Mouse (Mus musculus) forebrain, embryonic 11.5 days (tissue): Measurements from ENCODE around the gene Chrna3. TPM values are rescaled to one million over a fixed set of nuclear protein-coding genes. Genes with fewer than 3 reads are reported as not detected.

Experiments
- ATAC-seq: fragments of 200-750 bp; cut with Nextera tagmentation; replicated peaks from 2 replicates; pipeline ENCODE4 v1.8.0; 2017; ENCODE audit warnings: moderate TSS enrichment; ENCODE audit not compliant: low FRiP score
- DNase-seq: peaks from one replicate; pipeline ENCODE4 v3.0.0-alpha.2; 2017; ENCODE audit warnings: low spot score
- H3K27ac ChIP-seq: fragments of 300-500 bp; sonication (generic); 2 replicates; pipeline ENCODE4 v1.5.1; 2014; ENCODE audit warnings: low read depth, low read length
- H3K27me3 ChIP-seq: fragments of 300-500 bp; sonication (generic); 2 replicates; pipeline ENCODE4 v1.6.1; 2014; ENCODE audit warnings: mild to moderate bottlenecking, low read length, mixed read lengths; ENCODE audit not compliant: control insufficient read depth, insufficient read depth
- H3K36me3 ChIP-seq: fragments of 300-500 bp; sonication (generic); 2 replicates; pipeline ENCODE4 v1.6.1; 2014; ENCODE audit warnings: mild to moderate bottlenecking, low read length, moderate library complexity, mixed read lengths; ENCODE audit not compliant: control insufficient read depth, insufficient read depth
- H3K4me1 ChIP-seq: fragments of 300-500 bp; sonication (generic); replicated peaks from 2 replicates; pipeline ENCODE4 v1.6.1; 2014; ENCODE audit warnings: low read length, mixed read lengths; ENCODE audit not compliant: control insufficient read depth, insufficient read depth
- H3K4me2 ChIP-seq: fragments of 300-500 bp; sonication (generic); 2 replicates; pipeline ENCODE4 v1.6.1; 2014; ENCODE audit warnings: low read depth, mild to moderate bottlenecking, low read length, moderate library complexity, mixed read lengths; ENCODE audit not compliant: severe bottlenecking
- H3K4me3 ChIP-seq: fragments of 300-500 bp; sonication (generic); 2 replicates; pipeline ENCODE4 v1.5.1; 2014; ENCODE audit warnings: low read depth, low read length
- H3K9ac ChIP-seq: fragments of 300-500 bp; sonication (generic); 2 replicates; pipeline ENCODE4 v1.6.1; 2014; ENCODE audit warnings: low read length
- H3K9me3 ChIP-seq: fragments of 300-500 bp; sonication (generic); 2 replicates; pipeline ENCODE4 v1.6.1; 2016; ENCODE audit warnings: low read length, mixed read lengths; ENCODE audit not compliant: control insufficient read depth
- WGBS: fragments of 180-500 bp; shearing (Covaris S2); extraction: QIAGEN DNeasy Blood & Tissue Kit; methylation state at CpG from one replicate; pipeline ENCODE4 v1.1.7; 2014; 5-methylcytosine and 5-hydroxymethylcytosine counted together
- polyA plus RNA-seq: library from polyadenylated mRNA; unstranded; fragments of >200 nt; fragmentation: Nextera tagmentation; extraction: Ambion mirVana; gene quantifications from 2 replicates; pipeline ENCODE4 v1.2.1, GENCODE M21; 2014

Chrna3 gene
- polyA plus RNA-seq, 1 experiment from 2014 or later: 9.6 TPM

- H3K9ac ChIP-seq: no peak overlapping the region
- DNase-seq: no peak
- peaks cover 24% of the 10 kb centered on the region for H3K27me3 ChIP-seq
- peaks cover 5% of the 10 kb centered on the region for H3K4me1 ChIP-seq
- no peak overlapping the region for H3K27ac ChIP-seq
- WGBS: 85% methylated on average over 5 of the region's 5 CpGs
- H3K4me3 ChIP-seq: no peak overlapping the region
- H3K36me3 ChIP-seq: no peaks in the 10 kb centered on the region
- H3K9me3 ChIP-seq: no peaks in the 10 kb centered on the region
- H3K4me2 ChIP-seq: no peak overlapping the region
- no peak for ATAC-seq
These were observed 3.0 kb downstream of the Chrna3 start for GRCm38 (mm10) chr9:55023326-55023725.

DNA sequence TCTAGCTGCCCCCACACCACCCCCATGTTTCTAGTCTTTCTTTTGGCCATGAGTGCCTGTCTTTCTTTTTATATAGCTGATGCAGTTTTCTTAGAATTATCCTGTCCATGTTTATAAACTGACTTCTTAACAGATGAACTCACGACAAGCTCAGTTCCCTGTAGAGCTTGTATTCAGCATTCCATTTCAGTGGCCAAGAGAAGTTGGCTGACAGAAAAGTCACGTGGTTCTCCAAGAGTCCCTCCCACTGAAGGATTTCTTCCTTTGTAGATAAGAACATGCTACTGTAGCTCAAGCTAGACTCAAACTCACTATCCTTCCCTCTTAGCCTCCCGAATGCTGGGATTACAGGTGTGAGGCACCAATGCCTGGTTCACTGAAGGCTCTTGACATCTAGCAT, 9.4 kb downstream of the Chrna3 start:
- no peak for ATAC-seq
- no peak for DNase-seq
- no peaks in the 10 kb centered on the region for H3K9me3 ChIP-seq
- H3K27me3 ChIP-seq: no peaks in the 10 kb centered on the region
- no peak overlapping the region for H3K27ac ChIP-seq
- no peaks in the 10 kb centered on the region for H3K36me3 ChIP-seq
- H3K9ac ChIP-seq: no peak overlapping the region
- H3K4me2 ChIP-seq: no peak overlapping the region
- H3K4me3 ChIP-seq: no peak overlapping the region
- no peaks in the 10 kb centered on the region for H3K4me1 ChIP-seq
- WGBS: 89% methylated on average over 3 of the region's 3 CpGs

DNA sequence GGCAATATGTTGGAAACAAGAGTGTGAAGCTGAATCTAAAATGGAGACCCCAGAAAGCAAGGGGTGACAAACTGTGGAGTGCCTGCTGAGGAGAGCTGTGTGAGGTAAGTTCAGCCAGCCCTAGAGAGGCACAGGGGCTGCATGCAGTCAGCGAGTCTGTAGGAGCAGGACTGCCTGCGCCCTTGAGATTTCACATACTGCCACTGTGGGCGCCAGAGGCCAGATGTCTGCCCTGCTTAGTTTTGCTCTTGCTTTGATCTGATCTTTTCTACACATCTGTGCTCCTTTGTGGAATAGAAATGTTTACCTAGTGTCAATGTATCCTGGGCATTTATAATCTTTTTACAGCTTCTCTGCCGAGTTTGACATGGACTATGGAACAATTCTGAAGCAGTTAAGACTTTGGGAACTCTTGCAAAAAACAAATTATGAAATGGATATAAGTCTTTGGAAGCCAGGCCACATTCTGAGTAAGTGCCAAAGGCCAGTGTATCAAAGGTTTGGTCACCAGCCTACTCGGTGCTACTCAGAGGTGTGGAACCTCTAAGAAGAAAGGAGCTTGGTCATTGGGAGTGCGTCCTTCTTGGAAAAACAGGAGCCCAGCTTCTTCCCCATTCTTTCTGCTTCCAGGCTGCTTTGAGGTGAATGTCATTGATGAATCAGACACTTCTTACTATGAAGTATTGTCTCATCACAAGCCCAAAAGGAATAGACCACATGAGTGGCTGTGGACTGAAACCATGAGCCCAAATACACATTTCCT, 15.6 kb downstream of the Chrna3 start:
- Histone ChIP-seq H3K4me2 (no peak overlapping the region), H3K27ac (no peak overlapping the region), H3K27me3 (no peaks in the 10 kb centered on the region), H3K9ac (no peak overlapping the region), H3K4me1 (no peaks in the 10 kb centered on the region), H3K36me3 (no peaks in the 10 kb centered on the region), H3K4me3 (no peak overlapping the region), H3K9me3 (no peaks in the 10 kb centered on the region)
- WGBS: 56% methylated on average over 6 of the region's 6 CpGs
- DNase-seq (no peak), ATAC-seq (no peak)

DNA sequence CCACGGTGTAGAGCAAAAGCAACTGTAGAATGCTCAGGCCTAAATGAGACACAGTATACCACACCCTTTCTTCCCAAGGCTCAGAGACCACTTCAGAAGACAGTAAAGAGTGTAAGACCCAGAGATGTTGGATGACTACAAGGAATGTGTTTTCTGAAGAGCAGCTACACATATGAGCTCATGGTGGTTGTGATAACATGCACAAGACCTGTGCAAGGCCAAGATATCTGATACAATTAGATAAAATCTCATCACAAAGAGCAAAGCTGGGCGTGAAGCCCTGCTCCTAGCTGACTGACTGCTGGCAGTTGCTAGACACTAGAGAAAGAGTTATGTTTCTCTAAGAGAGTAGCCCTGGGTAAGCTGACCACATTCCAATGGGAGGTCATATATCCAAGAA, 16.7 kb downstream of the Chrna3 start:
- 88% methylated on average over 2 of the region's 2 CpGs for WGBS
- no peaks in the 10 kb centered on the region for H3K27me3 ChIP-seq
- no peaks in the 10 kb centered on the region for H3K9me3 ChIP-seq
- ATAC-seq (no peak), DNase-seq (no peak)
- H3K9ac ChIP-seq: no peak overlapping the region
- H3K4me1 ChIP-seq: no peaks in the 10 kb centered on the region
- no peak overlapping the region for H3K4me2 ChIP-seq
- no peak overlapping the region for H3K4me3 ChIP-seq
- H3K36me3 ChIP-seq: no peaks in the 10 kb centered on the region
- H3K27ac ChIP-seq: no peak overlapping the region

DNA sequence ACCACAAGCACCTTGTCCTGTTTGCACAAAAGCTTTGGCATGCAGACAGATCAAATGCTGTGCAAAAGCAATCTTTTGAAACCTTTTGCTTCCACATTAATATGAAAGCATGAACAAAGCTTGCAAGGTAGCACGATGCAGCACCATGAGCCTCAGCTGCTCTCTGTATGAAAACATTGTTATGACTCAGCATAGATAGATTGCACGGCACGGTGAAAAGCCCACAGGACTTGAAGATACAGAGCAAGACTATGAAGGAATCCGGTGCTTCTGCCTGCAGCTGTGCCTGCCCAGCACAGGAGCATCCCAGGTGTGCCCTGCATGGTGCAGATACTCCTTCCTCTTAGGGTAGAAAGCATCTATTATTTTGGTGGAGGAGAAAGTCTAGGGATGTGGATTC, 22.8 kb downstream of the Chrna3 start:
- 89% methylated on average over 4 of the region's 4 CpGs for WGBS
- Histone ChIP-seq H3K9me3 (no peaks in the 10 kb centered on the region), H3K4me3 (no peak overlapping the region), H3K4me2 (no peak overlapping the region), H3K36me3 (no peaks in the 10 kb centered on the region), H3K27me3 (no peaks in the 10 kb centered on the region), H3K9ac (no peak overlapping the region), H3K27ac (no peak overlapping the region), H3K4me1 (no peaks in the 10 kb centered on the region)
- ATAC-seq (no peak), DNase-seq (no peak)

DNA sequence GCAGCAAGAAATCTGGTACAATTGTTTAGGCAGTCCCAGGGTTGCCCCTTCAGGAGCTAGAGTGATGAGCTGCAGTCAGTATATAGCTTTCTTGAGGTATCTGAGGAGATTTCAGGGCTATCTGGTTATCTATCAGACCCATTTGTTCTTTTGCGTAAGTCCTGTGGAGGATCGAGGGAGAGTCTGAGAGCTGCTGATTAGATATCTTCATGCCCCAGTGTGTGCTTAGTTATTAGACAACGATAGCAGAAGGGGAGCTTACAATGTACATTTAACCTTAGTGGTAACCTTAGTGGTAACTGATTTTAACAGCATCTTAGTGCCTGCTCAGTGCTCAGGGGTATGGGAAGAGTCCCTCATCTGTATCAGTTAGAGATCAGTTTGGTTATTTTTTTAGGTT, 30.7 kb downstream of the Chrna3 start:
- H3K27me3 ChIP-seq: no peaks in the 10 kb centered on the region
- H3K4me2 ChIP-seq: no peak overlapping the region
- H3K4me1 ChIP-seq: no peaks in the 10 kb centered on the region
- ATAC-seq (no peak), DNase-seq (no peak)
- H3K36me3 ChIP-seq: no peaks in the 10 kb centered on the region
- no peaks in the 10 kb centered on the region for H3K9me3 ChIP-seq
- H3K27ac ChIP-seq: no peak overlapping the region
- H3K9ac ChIP-seq: no peak overlapping the region
- WGBS: 92% methylated on average over 3 of the region's 3 CpGs
- H3K4me3 ChIP-seq: no peak overlapping the region

DNA sequence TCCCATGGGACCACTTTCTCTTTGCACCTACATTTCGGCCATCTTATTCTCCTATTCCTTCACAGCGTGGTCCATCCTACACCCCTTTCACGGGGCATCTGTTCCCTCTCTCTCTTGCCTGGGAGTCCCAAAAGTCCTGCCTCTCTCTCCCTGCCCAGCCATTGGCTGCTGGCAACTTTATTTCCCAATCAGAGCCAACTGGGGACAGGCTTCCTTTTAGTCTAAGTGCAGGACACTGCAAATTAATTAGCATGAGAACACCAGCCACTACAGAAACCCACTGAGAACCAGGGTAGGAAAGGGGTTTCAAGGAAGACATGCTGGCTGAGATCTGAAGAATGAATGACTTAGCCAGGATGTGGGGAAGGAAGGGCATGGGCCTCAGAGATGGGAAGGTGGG, 32.0 kb downstream of the Chrna3 start:
- Histone ChIP-seq H3K27me3 (no peaks in the 10 kb centered on the region), H3K27ac (no peak overlapping the region), H3K9me3 (no peaks in the 10 kb centered on the region), H3K4me1 (no peaks in the 10 kb centered on the region), H3K36me3 (no peaks in the 10 kb centered on the region), H3K4me3 (no peak overlapping the region), H3K4me2 (no peak overlapping the region), H3K9ac (no peak overlapping the region)
- ATAC-seq (no peak), DNase-seq (no peak)
- WGBS: 41% methylated on average over 3 of the region's 3 CpGs

GRCm38 (mm10) chr9:54990362-54990761, 36.0 kb downstream of the Chrna3 start:
- H3K36me3 ChIP-seq: no peaks in the 10 kb centered on the region
- H3K27ac ChIP-seq: no peak overlapping the region
- H3K4me1 ChIP-seq: no peaks in the 10 kb centered on the region
- 82% methylated on average over 3 of the region's 3 CpGs for WGBS
- H3K9me3 ChIP-seq: no peaks in the 10 kb centered on the region
- H3K4me3 ChIP-seq: no peak overlapping the region
- ATAC-seq (no peak), DNase-seq (no peak)
- no peaks in the 10 kb centered on the region for H3K27me3 ChIP-seq
- H3K4me2 ChIP-seq: no peak overlapping the region
- H3K9ac ChIP-seq: no peak overlapping the region

GRCm38 (mm10) chr9:54982401-54982800, 44.0 kb downstream of the Chrna3 start:
- WGBS: 5% methylated on average over 7 of the region's 7 CpGs
- Histone ChIP-seq H3K4me1 (no peaks in the 10 kb centered on the region; the same call in 1 of the 2 replicates), H3K4me3 (peak overlapping the region; percentile 50), H3K27ac (no peak overlapping the region), H3K27me3 (peaks cover 19% of the 10 kb centered on the region; the same call in 1 of the 2 replicates), H3K36me3 (no peaks in the 10 kb centered on the region), H3K9ac (no peak overlapping the region), H3K9me3 (no peaks in the 10 kb centered on the region), H3K4me2 (peak overlapping the region; percentile 77; the same call in 1 of the 2 replicates)
- ATAC-seq: no peak
- DNase-seq: no peak
